Mouse (Mus musculus): Measurements from ENCODE around the gene Usp10.
A peak's percentile ranks its signal among the peaks of the same experiment; 100 is the strongest.

Gene Usp10

DNA sequence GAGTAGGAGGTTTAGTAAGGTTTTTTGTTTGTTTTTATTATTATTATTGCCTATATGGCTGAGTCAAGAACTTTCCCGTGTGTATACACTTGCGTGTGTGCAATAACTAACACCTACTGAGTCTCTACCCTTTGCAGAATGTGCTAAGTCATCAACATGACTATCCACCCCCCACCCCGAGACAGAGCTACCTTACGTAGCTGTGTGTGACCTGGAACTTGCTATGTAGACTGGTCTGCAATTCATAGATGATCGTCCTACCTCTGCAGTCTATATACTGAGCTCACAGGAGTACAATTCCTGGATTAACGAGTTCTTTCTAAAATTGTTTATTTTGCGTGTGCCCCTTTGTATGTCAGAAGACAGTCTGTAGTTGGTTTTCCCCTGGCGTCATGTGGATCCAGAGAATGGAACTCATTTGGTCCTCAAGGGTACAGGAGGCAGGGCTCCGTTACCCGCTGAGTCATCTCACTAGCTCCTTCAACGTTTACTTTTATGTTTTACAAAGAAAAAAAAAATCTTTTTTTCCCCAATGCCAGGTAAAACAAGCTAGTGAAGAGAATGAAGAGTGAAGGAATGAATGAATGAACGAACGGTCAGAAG lies at the start of gene Usp10:
Gene Usp10, plus strand, starts transcription at position 417 of the 603 bp plus-strand sequence.
- no peak for DNase-seq (ENCODE audit: extremely low read depth, insufficient read length, low spot score)

DNA sequence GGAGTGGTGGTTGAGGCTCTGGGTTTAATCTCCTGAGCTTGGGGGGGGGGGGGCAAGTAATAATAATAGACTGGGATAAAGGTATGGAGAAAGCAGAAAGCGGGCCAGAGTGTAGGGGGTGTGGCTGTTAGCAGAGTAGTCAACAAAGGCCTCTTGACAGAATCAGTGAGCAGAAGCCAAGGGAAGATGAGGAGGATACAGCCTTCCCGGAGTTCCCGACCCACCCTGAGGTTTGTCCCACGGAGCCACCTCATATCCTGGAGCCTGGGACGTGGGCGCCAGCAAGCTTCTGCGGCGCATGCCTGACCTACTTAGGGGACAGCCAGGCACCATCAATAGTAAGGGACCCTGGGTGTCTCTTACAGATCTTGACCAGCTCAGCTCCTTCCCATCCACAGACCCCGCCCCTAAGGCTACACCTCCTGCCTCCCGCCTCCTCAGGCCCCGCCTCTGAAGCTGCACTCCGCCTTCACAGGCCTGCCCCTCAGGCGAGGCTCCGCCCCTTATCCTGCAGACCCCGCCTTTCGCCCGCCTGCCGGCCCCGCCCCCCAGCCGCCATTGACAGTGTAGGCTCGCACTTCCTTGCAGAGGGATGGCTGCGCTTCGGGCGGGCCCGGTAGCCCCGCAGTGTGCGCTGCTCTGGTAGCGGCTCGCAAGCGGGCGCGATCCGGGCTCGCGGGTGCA lies 48.3 kb upstream of the Usp10 start, which contains the start of gene Klhl36:
Gene Klhl36, plus strand, starts transcription at position 561 of the 684 bp plus-strand sequence.
- DNase-seq (ENCODE audit: extremely low read depth, insufficient read length, low spot score), result peak; percentile 92

DNA sequence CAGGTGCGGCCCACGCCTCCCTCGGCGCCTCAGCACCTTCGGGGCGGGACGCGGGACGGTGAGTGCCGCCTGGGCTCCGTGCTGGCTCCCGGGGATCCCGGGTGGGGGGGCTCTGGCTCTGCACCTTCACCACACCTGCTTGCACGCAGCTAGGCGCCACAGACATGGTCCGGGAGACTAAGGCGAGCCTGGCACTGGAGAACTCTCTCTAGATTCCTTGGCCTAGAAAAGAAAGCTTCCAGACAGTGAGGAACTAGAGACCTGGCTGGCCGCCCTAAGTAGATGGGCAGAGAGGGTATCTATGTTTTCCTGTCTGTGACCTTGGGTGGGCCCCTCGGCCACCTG lies 47.8 kb upstream of the Usp10 start:
- no peak for DNase-seq (ENCODE audit: extremely low read depth, insufficient read length, low spot score)

DNA sequence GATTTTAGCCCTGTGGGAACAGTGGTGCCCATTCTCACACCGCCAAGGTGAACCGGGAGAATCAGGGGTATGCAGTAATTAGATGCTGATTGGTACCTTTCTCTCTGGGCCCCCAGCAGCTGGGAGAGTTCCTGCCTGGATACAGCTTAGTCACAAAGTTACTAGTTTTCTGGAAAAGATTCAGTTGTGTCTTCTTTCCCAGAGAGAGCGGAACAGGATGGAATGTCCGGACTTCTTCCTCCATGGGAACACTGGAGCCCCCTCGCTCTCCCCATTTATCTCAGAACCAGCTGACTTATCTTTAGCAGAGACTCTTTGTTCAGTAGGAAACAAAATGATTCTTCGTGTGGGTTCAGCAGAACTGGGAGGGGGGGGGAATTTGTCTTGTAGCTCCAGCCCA lies 47.4 kb upstream of the Usp10 start:
- no peak for DNase-seq (ENCODE audit: extremely low read depth, insufficient read length, low spot score)

DNA sequence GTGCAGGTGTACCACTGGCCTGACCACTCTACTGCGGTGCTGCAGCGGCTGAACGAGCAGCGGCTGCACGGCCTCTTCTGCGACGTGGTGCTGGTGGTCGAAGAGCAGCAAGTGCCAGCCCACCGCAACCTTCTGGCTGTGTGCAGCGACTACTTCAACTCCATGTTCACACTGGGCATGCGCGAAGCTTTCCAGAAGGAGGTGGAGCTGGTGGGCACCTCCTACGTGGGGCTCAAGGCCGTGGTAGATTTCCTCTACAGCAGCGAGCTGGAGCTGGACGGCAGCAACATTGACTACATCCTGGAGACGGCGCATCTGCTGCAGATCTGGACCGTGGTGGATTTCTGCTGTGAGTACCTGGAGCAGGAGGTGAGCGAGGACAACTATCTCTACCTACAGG lies 40.5 kb upstream of the Usp10 start:
- no peak for DNase-seq (ENCODE audit: extremely low read depth, insufficient read length, low spot score)

DNA sequence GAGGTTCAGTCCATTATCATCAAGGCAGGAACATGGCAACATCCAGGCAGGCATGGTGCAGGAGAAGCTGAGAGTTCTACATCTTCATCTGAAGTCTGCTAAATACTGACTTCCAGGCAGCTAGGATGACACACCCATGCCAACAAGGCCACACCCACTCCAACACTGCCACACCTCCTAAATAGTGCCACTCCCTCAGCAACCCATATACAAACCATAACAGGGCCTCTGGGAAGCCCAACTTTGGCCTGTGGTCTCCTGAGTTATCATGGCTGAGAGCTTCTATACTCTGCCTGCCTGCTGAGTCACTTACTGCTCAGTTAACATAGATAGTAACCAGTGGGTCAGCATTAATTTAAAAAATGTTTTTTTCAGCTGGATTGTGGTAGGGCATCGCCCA lies 37.0 kb upstream of the Usp10 start:
- DNase-seq (ENCODE audit: extremely low read depth, insufficient read length, low spot score), result no peak

DNA sequence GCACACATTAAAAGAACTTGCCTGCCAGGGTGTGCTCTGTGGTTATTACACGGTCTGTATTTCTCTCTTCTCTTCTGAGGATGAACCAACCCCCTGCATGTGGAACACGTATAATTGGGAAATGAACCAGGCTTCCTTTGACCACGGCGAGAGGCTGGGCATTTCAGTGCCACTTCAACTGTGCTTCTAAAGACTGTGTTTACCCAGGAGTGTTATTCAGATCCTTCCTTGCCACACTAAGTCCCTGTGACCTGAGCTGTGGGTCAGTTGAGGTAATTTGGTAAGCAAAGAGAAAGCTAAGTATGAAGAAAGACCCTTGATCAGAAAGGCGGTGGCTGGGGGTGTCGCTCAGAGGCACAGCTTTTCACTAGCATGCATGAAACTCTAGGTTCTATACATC lies 28.9 kb upstream of the Usp10 start:
- no peak for DNase-seq (ENCODE audit: extremely low read depth, insufficient read length, low spot score)

DNA sequence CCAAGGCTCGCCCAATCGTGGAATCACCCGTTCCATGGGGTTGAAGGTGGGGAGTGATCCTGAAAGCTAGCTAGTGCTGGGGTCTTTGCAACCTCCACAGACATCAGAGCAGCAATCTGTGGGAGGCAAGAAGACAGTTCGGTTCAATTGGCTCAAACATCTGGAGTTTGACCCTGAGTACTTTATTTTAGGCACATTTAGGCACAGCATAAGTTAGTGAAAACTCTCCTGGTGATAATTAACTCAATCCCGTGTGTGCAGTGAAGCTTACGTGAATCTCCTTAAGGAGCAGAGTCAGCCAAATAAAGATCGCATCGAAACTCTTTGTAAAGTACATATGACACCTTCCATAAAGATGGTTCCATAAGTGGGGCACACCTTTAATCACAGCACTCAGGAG lies 28.2 kb upstream of the Usp10 start:
- no peak for DNase-seq (ENCODE audit: extremely low read depth, insufficient read length, low spot score)

DNA sequence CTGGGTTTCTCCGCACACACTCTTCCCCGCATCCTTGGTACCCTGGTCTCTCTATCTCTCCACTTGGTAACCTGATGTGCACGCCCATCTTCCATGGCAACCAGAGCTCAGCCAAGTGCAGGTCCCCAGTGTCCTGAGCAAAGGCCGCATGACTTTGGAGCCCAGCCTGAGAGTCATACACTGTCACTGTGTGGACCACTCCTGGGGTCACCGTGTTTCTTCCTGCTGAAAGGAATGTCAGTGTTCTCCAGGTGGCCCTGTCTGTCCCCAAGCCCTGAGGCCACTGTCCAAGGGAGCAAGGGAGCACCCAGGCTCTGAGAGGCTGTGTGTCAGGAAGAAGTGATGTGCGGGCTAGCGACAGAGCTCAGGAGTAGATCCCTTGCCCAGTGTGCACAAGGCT lies 26.9 kb upstream of the Usp10 start:
- DNase-seq (ENCODE audit: extremely low read depth, insufficient read length, low spot score), result no peak

DNA sequence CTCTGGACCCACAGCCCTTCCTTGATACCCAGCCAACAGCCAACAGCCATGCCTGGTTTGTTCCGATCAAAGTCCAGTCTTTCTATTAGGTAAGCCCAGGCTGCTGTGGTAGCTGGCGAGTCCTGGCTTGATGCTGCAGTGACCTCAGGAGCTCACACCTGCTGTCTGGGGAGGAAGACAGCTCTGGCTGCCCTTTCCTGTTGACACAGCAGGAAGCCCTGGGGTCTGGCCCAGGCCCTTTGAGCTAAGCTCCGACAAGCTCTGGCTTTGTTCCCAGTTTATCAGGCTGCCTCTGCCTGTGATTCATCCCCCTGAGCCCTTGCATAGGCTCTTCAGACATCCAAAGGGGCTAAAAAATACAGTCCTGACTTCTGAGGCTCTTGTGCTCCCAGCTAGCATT lies 24.5 kb upstream of the Usp10 start:
- DNase-seq (ENCODE audit: extremely low read depth, insufficient read length, low spot score), result peak; percentile 67

DNA sequence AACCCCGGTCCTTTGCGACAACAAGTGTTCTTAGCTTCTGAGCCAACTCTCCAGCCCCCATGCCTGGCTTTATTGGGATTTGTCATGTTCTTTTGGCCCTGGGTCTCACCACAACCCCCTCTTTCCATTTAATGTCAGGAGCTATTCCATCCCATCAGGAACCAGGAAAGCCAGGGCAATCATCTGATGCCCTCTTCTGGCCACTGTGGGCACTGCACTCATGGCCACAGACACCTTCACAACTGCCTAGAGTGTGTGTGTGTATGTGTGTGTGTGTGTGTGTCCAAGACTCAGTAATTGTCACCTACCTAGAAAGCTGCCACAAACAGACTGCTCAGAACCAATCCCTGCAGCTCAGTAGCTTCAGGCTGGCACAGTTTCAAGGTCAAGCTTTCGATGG lies 23.0 kb upstream of the Usp10 start:
- no peak for DNase-seq (ENCODE audit: extremely low read depth, insufficient read length, low spot score)

DNA sequence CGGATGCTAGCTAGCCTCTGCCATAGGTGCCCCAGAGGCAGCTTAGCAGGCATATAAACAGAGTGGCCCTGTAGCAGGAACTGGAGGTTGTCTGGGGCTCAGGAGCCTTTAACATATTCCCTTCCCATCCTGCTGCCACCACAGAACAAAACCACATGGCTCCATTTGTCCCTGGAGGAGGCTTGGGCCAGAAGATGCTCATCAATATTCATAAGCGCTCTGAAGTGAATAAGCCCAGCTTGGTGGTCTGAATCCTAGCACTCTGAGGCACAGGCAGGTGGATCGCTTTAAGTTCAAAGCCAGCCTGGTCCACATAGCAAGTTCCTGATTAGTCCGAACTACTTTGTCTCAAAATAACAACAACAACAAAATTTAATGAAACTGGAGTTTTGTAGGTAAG lies 22.1 kb upstream of the Usp10 start:
- DNase-seq (ENCODE audit: extremely low read depth, insufficient read length, low spot score), result no peak

DNA sequence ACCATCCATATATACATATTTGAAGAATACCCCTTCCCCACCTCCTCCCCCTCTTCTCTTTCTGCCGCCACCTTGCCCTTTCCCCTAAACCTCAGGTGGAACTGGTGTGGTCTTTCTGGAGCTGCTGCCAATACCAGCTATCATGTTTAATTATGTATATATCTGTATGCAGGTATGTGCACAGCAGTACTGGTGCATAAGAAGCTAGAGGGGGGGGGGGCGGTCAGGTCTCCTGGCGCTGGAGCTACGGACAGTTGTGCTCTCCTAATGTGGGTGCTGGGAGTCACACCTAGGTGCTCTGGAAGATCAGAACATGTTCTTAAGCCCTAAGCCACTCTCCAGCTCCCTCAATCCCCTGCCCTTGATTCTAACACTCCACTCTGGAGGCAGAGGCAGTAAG lies 13.1 kb upstream of the Usp10 start:
- no peak for DNase-seq (ENCODE audit: extremely low read depth, insufficient read length, low spot score)

DNA sequence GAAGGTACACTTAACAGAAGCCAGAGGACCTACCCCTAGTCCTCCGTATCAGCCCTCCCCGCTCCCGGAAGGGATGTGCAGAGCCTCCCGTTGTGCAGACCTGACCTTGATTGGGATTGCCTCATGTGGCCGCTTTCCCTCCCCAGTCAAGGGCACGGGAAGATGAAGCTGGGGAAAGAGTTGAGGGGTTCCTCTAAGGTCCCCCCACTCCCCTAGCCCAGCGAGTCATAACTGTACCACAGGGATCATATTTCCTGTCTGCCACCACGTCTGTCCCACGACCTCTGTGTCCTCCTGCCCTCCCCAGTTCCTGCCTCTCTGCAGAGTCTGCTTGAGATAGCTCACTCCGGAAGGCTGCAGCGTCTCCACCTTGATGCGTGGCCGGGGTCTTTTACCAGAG lies 12.2 kb upstream of the Usp10 start:
- no peak for DNase-seq (ENCODE audit: extremely low read depth, insufficient read length, low spot score)

DNA sequence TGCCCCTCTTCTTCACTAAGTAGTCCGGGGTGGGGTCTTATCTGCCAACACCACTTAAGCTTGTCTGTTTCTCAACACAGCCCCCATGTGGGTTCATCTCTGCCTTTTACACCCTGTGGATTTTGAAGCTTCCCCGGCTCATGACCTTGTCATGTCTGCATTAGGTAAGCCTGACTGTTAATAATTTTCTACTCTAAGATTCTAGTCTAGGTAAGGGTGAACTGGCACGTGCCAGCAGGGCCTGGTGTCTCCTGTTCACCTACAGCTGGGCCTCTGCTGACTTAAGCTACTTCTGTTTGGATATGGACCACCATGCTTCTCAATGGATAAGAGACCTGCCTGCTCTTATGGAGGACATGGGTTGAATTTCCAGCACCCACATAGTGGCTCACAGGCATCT lies 8.8 kb upstream of the Usp10 start:
- no peak for DNase-seq (ENCODE audit: extremely low read depth, insufficient read length, low spot score)

DNA sequence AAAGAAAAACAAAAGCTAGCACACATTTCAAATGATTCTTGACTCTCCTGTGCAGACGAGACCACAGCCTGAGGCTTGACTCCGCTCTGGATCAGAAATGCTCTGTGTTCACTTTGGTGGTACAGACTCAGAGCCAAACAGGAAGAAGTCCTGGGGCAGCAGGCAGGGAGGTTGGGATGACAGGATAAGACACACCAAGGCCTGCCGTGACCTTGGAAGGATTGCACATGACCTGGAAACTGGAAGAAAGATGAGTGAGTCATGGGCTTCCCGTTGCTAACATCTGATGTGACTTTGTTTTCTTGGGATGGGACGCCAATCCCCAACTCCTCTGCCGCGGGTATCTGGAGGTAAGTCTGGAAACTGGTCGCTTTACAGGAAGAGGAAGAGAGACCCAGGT lies 8.2 kb upstream of the Usp10 start:
- no peak for DNase-seq (ENCODE audit: extremely low read depth, insufficient read length, low spot score)

DNA sequence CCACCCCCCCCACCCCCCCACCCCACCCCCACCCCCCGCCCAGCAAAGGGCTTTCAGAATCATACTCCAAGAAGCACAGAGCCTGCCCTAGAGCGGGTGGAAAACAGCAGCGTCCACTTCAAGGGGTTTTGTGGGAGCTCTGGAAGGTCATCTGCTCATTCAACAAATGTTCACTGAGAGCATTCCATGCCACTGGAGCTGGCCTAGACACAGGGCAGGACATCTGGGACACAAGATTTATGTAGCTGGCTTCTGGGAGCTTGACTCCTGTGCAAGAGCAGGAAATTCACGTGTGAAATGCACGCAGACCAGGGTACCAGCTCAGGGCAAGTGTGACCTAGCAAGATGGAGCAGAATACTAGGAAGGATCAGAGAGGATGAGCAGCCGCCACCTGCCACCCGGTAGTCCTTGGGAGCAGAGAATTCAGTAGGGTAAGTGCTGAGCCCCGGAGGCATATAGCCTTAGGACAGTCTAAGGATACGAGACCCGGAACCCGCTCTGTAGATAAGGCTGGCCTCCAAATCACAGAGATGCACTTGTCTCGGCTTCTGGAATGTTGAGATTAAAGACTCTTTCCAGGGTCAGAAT lies 5.7 kb upstream of the Usp10 start:
- DNase-seq (ENCODE audit: extremely low read depth, insufficient read length, low spot score), result no peak

DNA sequence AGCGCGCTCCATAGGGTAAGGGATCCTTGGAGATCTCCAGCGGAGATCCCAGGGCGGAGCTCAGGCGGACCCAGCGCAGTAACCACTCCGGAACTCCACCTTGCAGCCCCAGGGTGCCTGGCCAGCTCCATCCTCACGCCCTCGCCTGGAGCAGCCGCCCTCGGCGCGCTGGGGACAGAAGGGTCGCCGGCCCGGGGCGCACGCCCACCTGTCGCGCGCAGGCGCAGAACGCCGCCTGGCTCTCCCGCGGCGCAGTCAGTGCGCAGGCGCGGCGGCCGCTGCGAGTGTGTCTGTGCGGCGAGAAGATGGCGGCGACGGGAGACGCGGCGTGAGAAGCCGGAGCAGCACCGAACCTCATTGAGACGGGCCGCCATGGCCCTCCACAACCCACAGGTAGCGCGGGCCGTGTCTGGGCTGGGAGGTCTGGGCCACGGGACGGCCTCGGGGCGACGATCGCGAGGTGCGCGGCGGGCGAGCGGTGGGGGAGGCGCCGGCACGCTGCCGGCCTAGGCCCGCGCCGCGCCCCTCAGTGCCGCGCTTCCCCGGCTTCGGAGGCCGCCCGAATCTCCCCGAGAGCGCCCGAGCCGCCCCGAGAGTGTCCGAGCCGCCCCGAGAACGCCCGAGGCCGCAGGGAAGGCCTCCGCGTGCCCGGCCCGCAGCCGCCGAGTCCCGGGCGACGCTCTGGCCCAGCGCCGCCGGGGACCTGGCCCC lies 542 bp downstream of the Usp10 start, which contains the start of gene Gm20388:
Gene Gm20388, plus strand, starts transcription at position 295 of the 711 bp plus-strand sequence.
- peak; percentile 91 for DNase-seq (ENCODE audit: extremely low read depth, insufficient read length, low spot score)

DNA sequence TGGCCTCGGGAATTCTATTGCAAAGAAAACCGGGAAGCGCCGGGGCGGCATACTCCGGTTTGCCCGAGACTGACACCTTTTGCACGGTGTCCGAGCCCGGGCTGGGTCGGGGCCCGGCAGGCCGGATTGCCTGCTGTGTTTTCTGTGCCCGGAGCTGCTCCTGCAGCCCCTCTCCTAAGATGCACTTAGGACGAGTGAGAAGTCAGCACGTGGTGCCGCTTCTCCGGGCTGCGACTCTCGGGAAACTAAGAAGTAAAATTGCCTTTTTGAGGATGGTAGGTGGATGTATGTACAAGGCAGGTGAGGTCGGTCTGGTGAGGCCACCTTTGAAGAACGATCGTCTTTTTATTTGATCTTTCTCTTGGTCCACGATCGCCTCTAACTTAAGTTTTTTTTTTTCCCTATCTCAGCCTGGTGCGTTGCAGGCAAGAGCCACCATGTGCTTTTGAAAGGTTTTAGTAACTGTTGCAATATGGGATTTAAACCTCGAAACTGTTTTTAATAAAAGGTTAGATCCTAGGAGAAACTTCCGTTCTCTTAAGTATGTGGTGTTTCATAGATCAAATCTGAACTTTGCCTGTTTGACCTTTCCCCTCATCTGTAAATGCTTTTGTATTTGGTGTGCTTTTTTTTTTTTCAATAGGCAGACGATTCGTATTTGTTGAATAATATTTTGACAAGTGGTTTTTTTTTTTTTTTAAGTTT lies 1.2 kb downstream of the Usp10 start:
- no peak for DNase-seq (ENCODE audit: extremely low read depth, insufficient read length, low spot score)

DNA sequence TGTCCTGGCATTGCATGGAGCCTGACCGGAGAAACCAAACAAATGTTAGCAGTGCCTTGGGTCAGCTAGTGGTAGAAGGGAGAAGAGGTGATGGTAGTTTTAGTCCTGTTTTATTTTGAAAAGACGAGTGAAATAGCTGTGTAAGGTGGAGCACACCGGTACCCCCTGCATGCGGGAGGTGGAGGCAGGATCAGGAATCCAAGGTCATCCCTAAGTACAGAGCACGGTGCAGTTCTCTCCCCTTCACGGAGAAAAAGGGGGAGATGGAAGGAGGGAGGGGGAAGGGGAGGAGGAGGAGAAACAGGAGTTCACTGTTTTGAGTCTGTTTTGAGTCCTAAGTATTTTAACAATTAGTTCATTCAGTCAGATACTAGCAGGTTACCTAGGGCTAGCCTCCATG lies 2.5 kb downstream of the Usp10 start:
- DNase-seq (ENCODE audit: extremely low read depth, insufficient read length, low spot score), result no peak

DNA sequence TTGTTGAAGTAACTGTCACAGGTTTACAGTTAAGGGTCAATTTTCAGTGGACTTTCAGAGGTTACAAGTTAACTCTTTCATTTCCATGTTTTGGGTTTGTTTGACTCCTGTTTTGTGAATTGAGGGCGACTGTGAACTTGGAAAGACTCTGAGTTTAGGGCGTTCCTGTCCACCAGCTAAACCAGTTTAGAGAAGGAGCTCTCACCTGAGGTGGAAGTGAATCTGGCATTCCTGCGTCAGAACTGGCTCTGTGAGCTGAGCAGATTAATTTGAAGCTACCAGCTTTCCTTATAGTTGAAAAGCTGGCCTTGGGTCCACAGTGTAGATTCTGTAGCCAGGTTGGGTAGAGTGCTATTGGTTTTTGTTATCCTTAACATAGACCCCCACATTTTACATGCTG lies 3.0 kb downstream of the Usp10 start:
- DNase-seq (ENCODE audit: extremely low read depth, insufficient read length, low spot score), result no peak

All from 3134 (cell line).